Mouse (Mus musculus): ENCODE measurements around the gene Sorbs1.
A peak's percentile ranks its signal among the peaks of the same experiment; 100 is the strongest.
"Not testable (repeated sequence)": the region's sequence is repeated elsewhere in the genome, so short reads cannot be mapped to it uniquely, and the experiment has no call there.

Gene Sorbs1

DNA sequence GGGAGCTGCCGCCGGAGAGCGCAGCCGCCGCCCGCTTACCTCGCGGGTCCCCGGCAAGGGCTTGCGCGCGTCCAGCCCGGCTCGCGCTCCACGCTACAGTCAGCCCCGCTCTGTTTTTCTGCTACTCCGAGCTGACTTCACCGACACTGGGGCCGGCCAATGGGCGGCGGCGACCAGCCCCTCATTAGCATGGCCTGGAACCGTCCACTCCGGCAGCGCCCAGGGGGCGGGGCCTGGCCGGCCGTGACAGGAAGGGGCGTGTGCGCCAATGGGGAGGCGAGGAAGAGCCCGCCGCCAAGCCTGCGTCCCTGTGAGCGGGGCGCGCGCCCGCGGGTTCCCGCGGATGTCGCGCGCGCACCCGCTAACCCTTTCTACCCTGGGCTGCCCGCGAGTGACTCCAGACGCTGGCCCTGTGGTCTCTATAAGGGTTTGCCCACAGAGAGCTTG lies at the start of gene Sorbs1:
Sorbs1 (minus strand) TSS at position 148 of the 447 bp plus-strand sequence.
- peak; percentile 93 to 94 for DNase-seq (ENCODE audit: low read depth in 2 of 2, low spot score in 2 of 2)

GRCm38 (mm10) chr19:40561521-40561920 lies 47.9 kb upstream of the Sorbs1 start:
- not testable (repeated sequence) for DNase-seq (ENCODE audit: low read depth in 2 of 2, low spot score in 2 of 2)

GRCm38 (mm10) chr19:40556029-40556428 lies 42.5 kb upstream of the Sorbs1 start:
- DNase-seq (ENCODE audit: low read depth in 2 of 2, low spot score in 2 of 2), result no peak

- no peak for DNase-seq (ENCODE audit: low read depth in 2 of 2, low spot score in 2 of 2)
Observed at GRCm38 (mm10) chr19:40555136-40555535, 41.6 kb upstream of the Sorbs1 start.

GRCm38 (mm10) chr19:40554343-40554742 lies 40.8 kb upstream of the Sorbs1 start:
- DNase-seq (ENCODE audit: low read depth in 2 of 2, low spot score in 2 of 2), result no peak

DNA sequence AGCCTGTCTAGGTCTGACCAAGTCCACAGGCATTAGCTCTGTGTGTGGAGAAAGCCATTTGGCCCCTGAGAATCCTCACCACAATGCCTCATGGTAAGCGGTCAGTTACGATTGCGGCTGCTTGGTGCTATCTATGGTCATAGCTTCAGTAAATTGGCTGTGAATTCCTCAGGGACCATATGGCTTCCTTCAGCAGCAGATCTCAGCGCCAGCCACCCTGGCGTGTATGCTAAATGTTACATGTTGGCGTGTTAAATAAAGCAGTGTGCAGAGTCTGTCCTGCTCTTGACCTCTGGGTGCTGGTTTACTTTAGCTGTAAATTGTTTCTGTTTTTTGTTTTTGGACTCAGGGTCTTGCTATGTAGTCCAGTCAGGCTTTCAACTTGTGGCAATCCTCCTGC lies 40.3 kb upstream of the Sorbs1 start:
- no peak for DNase-seq (ENCODE audit: low read depth in 2 of 2, low spot score in 2 of 2)

DNA sequence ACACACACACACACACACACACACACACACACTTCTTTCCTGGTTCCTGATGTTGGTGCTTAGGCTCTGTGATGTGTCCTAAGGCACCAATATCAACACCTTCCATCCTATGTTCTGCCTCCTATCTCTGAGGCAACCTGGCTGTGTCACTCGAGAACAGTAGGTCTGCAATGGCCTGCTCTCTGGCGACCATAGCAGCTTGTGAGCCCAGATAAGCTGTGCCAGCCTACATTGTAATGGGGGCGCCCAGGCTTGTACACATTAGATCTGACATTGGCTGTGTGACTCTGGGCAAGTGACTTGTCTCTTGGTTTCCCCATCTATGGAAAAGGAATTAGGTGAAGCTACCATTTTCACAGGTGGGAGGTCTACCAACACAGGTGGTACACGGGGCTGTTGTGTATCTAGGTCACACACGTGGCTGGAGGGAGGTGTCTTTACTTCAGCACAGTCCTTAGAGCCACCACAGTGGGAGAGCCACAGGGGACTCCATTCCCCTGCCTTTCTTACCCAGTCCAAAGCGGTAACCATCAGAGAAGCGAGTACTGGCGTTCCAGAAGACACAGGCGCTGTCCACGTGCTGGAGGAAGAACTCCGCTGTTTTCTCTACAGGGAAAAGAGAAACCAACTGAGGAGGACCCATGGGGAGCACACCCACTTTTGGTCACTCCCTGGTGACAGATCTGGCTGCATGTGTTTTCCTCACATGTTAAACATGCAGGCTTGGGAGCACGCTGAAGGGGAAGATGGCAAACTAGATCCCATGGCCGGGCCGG lies 39.6 kb upstream of the Sorbs1 start:
- no peak for DNase-seq (ENCODE audit: low read depth in 2 of 2, low spot score in 2 of 2)

GRCm38 (mm10) chr19:40549516-40550135 lies 36.0 kb upstream of the Sorbs1 start:
- no peak for DNase-seq (ENCODE audit: low read depth in 2 of 2, low spot score in 2 of 2)

- no peak for DNase-seq (ENCODE audit: low read depth in 2 of 2, low spot score in 2 of 2)
Observed at GRCm38 (mm10) chr19:40548796-40549515, 35.4 kb upstream of the Sorbs1 start.

DNA sequence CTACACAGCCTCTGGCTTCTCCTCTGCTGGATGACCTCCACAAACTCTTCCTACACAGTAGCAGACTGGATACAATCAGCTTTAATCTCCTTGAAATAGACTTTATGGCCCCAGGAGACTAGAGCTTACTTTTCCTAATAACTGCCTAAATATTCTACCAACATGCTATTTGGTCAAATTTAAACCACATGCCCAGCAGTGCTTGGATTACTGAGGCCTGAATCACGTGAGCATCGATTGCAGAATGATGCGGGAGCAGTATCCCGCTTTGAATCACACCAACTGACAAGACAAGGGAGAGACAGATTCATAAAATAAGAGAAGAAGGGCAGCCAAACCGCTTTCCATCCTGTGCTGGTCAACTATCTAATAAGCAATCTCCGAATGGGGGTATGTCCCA lies 34.8 kb upstream of the Sorbs1 start:
- no peak for DNase-seq (ENCODE audit: low read depth in 2 of 2, low spot score in 2 of 2)

DNA sequence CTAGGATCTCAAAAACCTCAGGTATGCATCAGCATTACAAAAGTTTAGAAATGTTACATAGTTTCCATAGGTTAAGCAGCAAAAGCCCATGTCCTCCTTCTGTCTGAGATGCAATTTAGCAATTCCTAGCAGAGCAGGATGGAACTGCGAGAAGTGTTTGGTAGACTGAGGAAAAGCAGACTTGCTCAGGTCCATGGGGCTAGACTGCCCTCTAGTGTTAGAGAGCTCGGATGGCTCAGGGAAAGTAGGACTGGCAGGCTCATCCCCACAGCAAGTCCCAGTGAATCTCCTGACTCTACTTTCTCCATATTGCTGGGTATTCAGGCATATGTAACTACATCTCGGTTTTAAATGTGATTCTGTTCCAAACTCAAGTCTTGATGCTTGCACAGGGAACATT lies 31.3 kb upstream of the Sorbs1 start:
- peak; percentile 12 to 17 for DNase-seq (ENCODE audit: low read depth in 2 of 2, low spot score in 2 of 2)

- no peak for DNase-seq (ENCODE audit: low read depth in 2 of 2, low spot score in 2 of 2)
Observed at GRCm38 (mm10) chr19:40542776-40543175, 29.2 kb upstream of the Sorbs1 start.

- no peak for DNase-seq (ENCODE audit: low read depth in 2 of 2, low spot score in 2 of 2)
Observed at GRCm38 (mm10) chr19:40536526-40536925, 22.9 kb upstream of the Sorbs1 start.

DNA sequence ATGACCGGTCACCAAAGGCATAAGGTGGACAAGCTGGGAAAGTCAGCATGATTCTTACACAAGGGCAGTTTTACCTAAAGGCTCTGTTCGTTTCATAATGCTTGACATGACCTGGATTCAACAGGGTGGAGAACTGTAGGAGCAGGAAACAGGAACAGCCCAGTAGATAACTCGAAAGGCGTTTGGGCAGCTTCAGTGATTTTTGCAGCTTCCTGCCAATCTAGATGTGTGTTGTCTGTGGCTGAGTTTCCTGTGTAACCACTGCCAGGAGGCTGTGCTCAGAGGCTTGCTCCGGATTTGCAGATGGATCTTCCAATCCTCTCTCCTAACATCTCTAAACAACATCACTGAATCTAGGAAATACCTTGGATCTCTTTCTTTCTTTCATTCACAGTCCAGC lies 18.9 kb upstream of the Sorbs1 start:
- DNase-seq (ENCODE audit: low read depth in 2 of 2, low spot score in 2 of 2), result no peak

DNA sequence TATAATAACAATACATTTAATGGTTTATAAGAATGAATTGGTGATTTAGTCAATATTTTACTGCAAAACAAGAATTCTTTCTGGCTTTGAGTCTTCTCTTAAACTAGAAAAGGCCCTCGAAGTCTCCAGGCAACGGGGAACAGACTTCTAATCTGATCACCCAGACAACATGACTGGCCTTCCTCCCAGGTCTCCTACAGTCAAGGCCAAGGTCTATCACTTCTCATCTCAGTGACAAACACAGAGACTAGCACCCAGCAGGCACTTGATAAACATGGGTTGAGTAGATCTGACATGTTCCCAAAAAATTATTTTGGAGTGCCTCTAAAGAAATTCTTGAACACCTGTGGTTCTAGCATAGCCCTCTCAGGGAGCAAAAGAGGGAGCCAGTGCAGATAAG lies 16.7 kb upstream of the Sorbs1 start:
- no peak for DNase-seq (ENCODE audit: low read depth in 2 of 2, low spot score in 2 of 2)

GRCm38 (mm10) chr19:40528254-40528653 lies 14.7 kb upstream of the Sorbs1 start:
- no peak for DNase-seq (ENCODE audit: low read depth in 2 of 2, low spot score in 2 of 2)

DNA sequence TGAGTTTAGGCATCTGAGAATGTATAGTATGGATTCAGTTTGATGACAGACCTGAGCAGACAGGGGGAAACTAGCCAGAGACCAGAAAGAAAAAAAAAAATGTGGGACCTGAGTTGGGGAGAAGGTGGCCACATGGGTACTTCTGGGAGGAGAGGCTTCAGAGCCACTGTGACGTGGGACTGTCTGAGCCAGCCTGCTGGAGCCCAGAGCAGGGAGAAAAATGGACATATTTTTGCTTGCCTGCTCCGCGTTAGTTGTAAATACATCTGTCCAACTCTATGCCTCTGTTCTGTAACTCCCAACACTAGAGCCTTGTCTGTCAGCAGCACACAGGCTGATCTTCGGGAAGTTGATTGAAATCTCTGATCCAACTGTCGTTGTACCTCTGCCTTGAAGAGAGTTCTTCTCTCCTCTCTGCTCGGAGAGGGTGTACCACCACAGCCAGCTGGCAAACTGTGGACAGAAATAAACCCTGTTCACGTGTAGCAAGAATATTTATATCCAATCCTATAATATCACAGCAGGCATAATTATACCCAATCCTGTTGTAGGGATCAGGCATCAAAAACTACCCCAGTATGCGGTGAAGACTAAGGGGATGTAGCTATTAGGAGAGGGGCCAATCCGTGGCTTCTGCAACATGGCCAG lies 12.9 kb upstream of the Sorbs1 start:
- DNase-seq (ENCODE audit: low read depth in 2 of 2, low spot score in 2 of 2), result no peak

DNA sequence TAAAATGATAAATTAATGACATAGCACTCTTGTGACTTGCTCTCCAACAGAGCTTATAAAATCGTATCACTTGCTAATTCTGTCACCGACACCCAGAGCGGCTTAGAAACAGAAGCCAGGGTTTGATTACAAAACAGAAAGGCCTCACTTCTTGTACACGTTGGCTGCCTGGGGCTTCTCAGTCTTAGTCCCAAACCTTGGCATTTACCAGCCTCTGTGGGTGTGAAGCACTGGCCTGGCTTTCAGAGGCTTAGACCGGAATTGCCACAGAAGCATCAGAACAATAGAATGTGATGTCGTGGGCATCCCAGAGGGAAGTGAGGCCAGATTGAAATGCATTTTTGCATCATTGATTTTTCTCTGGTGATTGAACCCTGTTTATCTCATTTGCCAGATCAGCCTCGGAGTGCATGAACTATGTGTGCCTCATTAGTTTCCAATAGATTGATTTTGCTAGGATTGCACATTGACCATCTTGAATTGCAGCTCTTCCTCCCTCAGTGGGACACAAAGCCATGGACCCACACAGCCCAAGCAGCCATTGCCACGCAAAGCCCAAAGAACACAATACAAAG lies 9.9 kb upstream of the Sorbs1 start:
- no peak for DNase-seq (ENCODE audit: low read depth in 2 of 2, low spot score in 2 of 2)

DNA sequence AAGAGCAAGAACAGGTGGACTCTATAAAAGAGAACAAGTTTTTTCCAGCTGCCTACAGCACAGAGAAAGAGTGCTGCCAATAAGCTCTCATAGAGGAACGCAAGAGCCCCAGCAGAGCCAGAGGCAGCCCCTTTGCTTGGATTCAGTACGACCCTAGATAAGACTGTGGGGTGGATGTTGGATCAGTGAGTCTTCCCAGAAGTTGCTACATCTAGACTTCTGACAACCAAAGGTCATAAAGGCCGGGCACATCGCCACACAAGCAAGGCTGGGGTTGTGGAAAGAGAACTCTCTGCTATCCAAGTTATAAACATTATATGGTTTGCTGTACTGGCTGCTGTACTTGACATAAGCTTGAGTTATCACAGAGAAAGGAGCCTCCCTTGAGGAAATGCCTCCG lies 6.8 kb upstream of the Sorbs1 start:
- DNase-seq (ENCODE audit: low read depth in 2 of 2, low spot score in 2 of 2), result no peak

DNA sequence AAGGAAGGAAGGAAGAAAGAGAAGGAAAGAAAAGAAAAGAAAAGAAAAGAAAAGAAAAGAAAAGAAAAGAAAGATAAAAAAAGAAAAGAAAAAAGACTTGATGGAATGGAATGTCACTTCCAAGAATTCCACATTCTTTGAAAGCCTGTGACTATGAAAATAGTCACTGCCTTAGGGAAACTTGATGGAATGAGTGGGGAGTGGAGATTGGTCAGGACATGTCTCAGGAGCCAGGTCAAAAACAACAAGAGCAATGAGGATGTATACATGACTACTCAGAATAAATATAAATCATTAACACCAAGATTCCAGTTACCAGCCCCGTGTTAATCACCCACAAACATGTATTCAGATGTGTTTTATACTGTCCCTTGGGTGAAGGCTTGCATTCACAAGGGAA lies 5.1 kb upstream of the Sorbs1 start:
- DNase-seq (ENCODE audit: low read depth in 2 of 2, low spot score in 2 of 2), result no peak

GRCm38 (mm10) chr19:40515596-40515995 lies 2.0 kb upstream of the Sorbs1 start:
- DNase-seq (ENCODE audit: low read depth in 2 of 2, low spot score in 2 of 2), result no peak

Data from CD8-positive naive resting alpha-beta T cell, adult 2 months (primary cell).